Mouse (Mus musculus): ENCODE measurements around the gene Fam205c. TPM values are rescaled to one million over a fixed set of nuclear protein-coding genes. Genes with fewer than 3 reads are reported as not detected.

Fam205c gene
- polyA plus RNA-seq (2021; fragmentation: Nextera tagmentation), result 1.2 and 1.3 TPM in 2 replicates
- long read RNA-seq, experiment 1, result 0 reads
- long read RNA-seq, experiment 2, result 0 reads

DNA sequence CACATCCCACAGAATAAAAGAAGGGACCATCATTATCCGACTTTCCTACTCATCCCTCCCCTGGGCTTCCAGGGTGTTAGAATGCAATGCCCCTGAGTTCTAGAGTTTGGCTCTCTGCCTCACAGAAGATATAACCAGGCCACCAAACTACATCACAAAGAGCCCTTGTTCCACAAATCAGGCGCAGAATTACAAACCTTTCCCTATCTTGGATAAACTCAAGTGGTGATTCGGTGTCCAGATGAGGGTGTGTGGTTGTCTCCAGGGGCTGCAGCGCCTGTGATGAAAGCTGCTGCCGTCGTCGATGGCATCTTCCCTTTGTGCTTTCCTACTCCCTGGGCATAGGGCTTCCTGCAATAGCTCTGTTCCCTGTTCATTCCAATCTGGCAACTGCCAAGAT, at the start of gene Fam205c:
Fam205c (minus strand) TSS at position 101 of the 400 bp plus-strand sequence.

DNA sequence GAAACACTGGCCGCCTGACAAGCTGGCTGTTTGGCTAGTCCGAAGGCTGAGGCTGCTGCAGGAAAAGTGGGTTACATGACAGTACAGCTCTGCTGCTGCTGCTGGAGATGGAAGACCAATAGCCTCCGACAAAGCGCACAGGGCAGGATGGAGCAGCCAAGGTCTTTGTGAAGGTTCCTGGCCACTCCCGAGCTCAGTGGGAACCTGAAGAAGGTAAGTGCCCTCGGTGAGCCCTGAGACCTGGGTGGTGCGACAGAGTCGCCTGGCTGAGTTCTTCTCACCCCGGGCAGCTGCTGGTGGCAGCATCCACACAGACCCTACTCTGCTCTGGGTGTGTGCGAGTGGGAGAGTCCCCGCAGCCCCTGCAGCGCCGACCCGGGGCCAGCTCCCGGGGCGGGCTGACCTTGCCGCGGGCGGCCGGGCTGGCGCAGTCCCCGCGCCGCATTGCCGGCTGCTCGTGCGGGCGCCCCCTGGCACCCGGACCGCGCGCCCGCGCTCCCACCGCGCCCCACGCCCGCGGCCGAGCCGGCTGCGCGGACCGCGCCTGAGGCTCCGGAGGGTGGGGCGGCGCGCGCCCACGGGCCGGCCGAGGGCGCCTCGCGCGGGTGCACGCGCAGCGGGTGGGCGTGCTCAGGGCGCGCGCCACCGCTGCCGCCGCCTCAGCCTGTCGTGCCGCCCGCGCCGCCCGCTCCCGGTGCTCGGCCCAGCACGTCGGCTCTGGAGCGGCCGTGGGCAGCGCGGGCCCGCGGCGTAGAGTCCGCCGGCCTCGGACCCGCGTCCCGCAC, 42.8 kb upstream of the Fam205c start, which contains the start of gene Phf24:
Phf24 (plus strand) TSS at position 44 of the 785 bp plus-strand sequence.

DNA sequence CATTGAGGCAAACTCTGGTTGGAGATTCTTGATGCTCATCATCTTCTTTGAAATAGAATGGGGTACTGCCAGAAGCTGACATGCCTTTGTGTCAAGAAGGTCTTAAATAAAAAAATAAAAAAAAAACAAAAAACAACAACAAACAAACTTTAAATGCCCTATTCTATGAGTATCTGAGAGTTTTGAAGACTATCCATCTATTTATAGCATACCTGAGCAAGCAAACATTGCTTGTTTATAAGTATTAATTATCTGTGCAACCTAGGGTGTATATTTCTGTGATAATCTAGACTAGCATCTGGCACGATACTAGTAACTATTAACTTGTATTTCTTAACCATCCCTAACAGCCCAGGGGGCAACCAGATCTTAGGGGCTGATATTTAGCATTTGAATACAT, 17.4 kb downstream of the Fam205c start, which contains the start of gene Gm12394:
Gm12394 (minus strand) TSS at position 101 of the 400 bp plus-strand sequence.

DNA sequence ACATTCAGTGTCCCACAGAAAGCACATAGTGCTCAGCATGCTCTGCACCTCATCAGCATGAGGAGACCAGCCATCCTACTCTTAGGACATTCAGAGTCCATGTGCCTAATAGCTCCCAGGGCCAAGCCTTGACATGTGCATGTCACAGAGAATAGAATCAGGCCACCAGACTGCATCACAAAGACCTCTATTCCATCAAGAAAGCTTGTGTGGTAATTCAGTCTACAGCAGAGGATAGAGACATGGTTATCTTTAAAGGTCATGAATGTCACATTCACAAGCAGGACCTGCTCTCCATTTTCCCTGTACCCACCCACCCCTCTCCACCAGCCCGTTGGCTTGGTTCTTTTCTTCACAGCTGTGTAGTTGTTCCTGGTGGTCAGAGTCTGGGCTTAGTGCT, 20.2 kb downstream of the Fam205c start, which contains the start of gene Fam205a1:
Fam205a1 (minus strand) TSS at position 101 of the 400 bp plus-strand sequence.

Other genes with a start within 250 kb of the Fam205c start
- 0.55 and 0.89 TPM in 2 replicates for gene Gm2564, start 244.5 kb downstream of the Fam205c start, polyA plus RNA-seq (2021; fragmentation: Nextera tagmentation)
- gene Ccl27b, start 219.0 kb downstream of the Fam205c start, polyA plus RNA-seq (2021; fragmentation: Nextera tagmentation), result not detected in 2 replicates
- 0.44 and 0.49 TPM in 2 replicates for gene Il11ra2, start 212.3 kb downstream of the Fam205c start, polyA plus RNA-seq (2021; fragmentation: Nextera tagmentation)
- not detected in 2 replicates for gene 4930578G10Rik, start 138.7 kb downstream of the Fam205c start, polyA plus RNA-seq (2021; fragmentation: Nextera tagmentation)
- 1.3 and 1.5 TPM in 2 replicates for gene Ccl19, start 117.7 kb downstream of the Fam205c start, polyA plus RNA-seq (2021; fragmentation: Nextera tagmentation)
- 0.19 and 0.38 TPM in 2 replicates for gene Ccl21a, start 100.2 kb downstream of the Fam205c start, polyA plus RNA-seq (2021; fragmentation: Nextera tagmentation)
- 0.04 TPM in 1 of 2 replicates, not detected in the other for gene Fam205a1, start 20.3 kb downstream of the Fam205c start, polyA plus RNA-seq (2021; fragmentation: Nextera tagmentation)
- gene Gm12394, start 17.5 kb downstream of the Fam205c start, polyA plus RNA-seq (2021; fragmentation: Nextera tagmentation), result 0.64 TPM in 2 replicates
- gene Phf24, start 42.4 kb upstream of the Fam205c start, polyA plus RNA-seq (2021; fragmentation: Nextera tagmentation), result 32.3 and 41.2 TPM in 2 replicates
- 27.5 and 37.2 TPM in 2 replicates for gene Dnajb5, start 75.6 kb upstream of the Fam205c start, polyA plus RNA-seq (2021; fragmentation: Nextera tagmentation)
- gene 1700022I11Rik, start 95.4 kb upstream of the Fam205c start, polyA plus RNA-seq (2021; fragmentation: Nextera tagmentation), result 0.15 and 0.26 TPM in 2 replicates
- gene Vcp, start 126.3 kb upstream of the Fam205c start, polyA plus RNA-seq (2021; fragmentation: Nextera tagmentation), result 183 and 188 TPM in 2 replicates
- 4.7 TPM in 2 replicates for gene Fancg, start 136.3 kb upstream of the Fam205c start, polyA plus RNA-seq (2021; fragmentation: Nextera tagmentation)
- gene Pigo, start 151.6 kb upstream of the Fam205c start, polyA plus RNA-seq (2021; fragmentation: Nextera tagmentation), result 9.8 and 10.1 TPM in 2 replicates
- gene Stoml2, start 157.5 kb upstream of the Fam205c start, polyA plus RNA-seq (2021; fragmentation: Nextera tagmentation), result 199 and 209 TPM in 2 replicates
- gene Fam214b, start 172.0 kb upstream of the Fam205c start, polyA plus RNA-seq (2021; fragmentation: Nextera tagmentation), result 7.3 and 9.2 TPM in 2 replicates
- gene Unc13b, start 184.7 kb upstream of the Fam205c start, polyA plus RNA-seq (2021; fragmentation: Nextera tagmentation), result 3.1 and 4.2 TPM in 2 replicates